Mouse (Mus musculus) olfactory bulb, adult 2 months (tissue): ENCODE results near the gene Klhl18.

Experiments
- CTCF ChIP-seq: fragments of 200-500 bp; IDR thresholded peaks from 2 replicates; pipeline ENCODE4 v1.5.1; 2012; ENCODE audit warnings: low read depth, mild to moderate bottlenecking, low read length, moderate library complexity; ENCODE audit not compliant: insufficient read depth
- POLR2A ChIP-seq: fragments of 200-500 bp; IDR thresholded peaks from 2 replicates; pipeline ENCODE4 v1.6.1; 2012; ENCODE audit warnings: mild to moderate bottlenecking, low read depth, low read length, moderate library complexity; ENCODE audit not compliant: insufficient read depth

DNA sequence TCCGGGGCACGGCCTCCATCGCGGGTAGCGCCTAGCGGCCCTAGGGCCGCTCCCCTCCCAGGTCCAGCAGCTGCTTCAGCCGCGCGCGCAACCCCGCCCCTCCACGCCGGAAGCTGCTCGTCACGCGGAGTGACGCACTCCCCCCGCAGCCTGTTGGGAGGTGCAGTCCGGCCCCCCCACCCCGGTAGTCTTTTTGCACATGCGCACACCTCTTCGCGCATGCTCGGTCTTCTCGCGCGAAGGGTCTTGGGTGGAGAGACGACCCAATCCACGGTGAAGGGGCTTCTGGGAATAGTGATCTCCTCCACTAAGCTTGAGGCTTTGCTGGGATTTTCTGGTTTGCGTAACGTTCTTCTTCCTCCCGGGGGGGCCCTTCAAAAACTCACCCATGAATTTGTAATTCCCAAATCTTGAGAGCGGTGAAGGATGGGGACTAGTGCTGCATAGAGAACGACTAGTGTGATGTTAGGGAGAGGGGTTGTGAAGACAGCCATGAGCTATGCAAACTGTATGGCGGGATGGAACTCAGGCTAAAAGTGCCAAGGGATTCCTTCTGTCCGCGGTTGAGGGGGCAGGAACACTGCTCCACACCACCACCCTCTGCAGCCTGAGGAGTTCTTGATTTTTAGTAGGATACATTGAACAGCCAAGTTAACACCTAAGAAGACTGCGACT, 68.3 kb downstream of the Klhl18 start, which contains the start of gene Ptpn23:
- TF ChIP-seq CTCF (no peak), POLR2A (peak; percentile 58)
